Mouse (Mus musculus) forebrain, embryonic 12.5 days (tissue): ENCODE results near the gene Adamts4. TPM values are rescaled to one million over a fixed set of nuclear protein-coding genes. Genes with fewer than 3 reads are reported as not detected.

Source experiments
- ATAC-seq: fragments of 200-750 bp; cut with Nextera tagmentation; 2 replicates; pipeline ENCODE4 v1.8.0; 2017; ENCODE audit warnings: moderate TSS enrichment; ENCODE audit not compliant: low FRiP score
- H3K27ac ChIP-seq: fragments of 300-500 bp; sonication (generic); 2 replicates; pipeline ENCODE4 v1.5.1; 2016; ENCODE audit warnings: mild to moderate bottlenecking
- H3K27me3 ChIP-seq: fragments of 300-500 bp; sonication (generic); 2 replicates; pipeline ENCODE4 v1.6.1; 2016; ENCODE audit warnings: mild to moderate bottlenecking
- H3K36me3 ChIP-seq: fragments of 300-500 bp; sonication (generic); replicated peaks from 2 replicates; pipeline ENCODE4 v1.6.1; 2016; ENCODE audit warnings: mild to moderate bottlenecking
- H3K4me1 ChIP-seq: fragments of 300-500 bp; sonication (generic); 2 replicates; pipeline ENCODE4 v1.6.1; 2016
- H3K4me2 ChIP-seq: fragments of 300-500 bp; sonication (generic); 2 replicates; pipeline ENCODE4 v1.6.1; 2016; ENCODE audit warnings: mild to moderate bottlenecking, moderate library complexity
- H3K4me3 ChIP-seq: fragments of 300-500 bp; sonication (generic); replicated peaks from 2 replicates; pipeline ENCODE4 v1.5.1; 2016; ENCODE audit warnings: mild to moderate bottlenecking
- H3K9ac ChIP-seq: fragments of 300-500 bp; sonication (generic); 2 replicates; pipeline ENCODE4 v1.6.1; 2016; ENCODE audit warnings: mild to moderate bottlenecking
- H3K9me3 ChIP-seq: fragments of 300-500 bp; sonication (generic); 2 replicates; pipeline ENCODE4 v1.6.1; 2016
- WGBS: fragments of 180-500 bp; shearing (Covaris S2); methylation state at CpG from one replicate; pipeline ENCODE4 v1.1.7; 2016; 5-methylcytosine and 5-hydroxymethylcytosine counted together
- polyA plus RNA-seq: library from polyadenylated mRNA; unstranded; fragments of >200 nt; fragmentation: Nextera tagmentation; extraction: Ambion mirVana; gene quantifications from 2 replicates; pipeline ENCODE4 v1.2.1, GENCODE M21; 2016

Gene Adamts4
- polyA plus RNA-seq, 1 experiment from 2014 or later = 8.9 TPM

DNA sequence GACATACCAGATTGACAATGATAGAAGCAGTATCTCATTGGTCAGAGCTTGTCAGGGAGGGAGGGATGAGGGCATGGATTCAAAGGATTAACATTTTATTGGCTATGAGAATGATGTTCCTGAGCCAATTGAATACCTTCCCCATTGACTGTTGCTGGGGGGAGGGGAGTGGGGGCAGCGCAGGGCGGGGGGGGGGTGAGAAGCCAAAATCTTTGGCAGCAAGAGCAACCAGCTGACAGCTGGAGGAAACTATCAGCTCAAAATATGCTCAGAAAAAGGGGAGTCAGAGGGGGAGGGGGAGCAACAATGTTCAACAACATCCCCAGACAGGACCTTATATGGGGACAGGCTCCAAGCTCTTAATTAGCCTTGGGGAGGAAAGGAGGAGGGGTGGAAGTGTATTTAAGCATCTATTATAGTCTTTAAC lies 13.0 kb downstream of the Adamts4 start:
- Histone ChIP-seq H3K4me3 (peak overlapping the region; percentile 28), H3K27ac (peak overlapping the region; percentile 78; the same call in 1 of the 2 replicates), H3K27me3 (peaks cover 8% of the 10 kb centered on the region; the same call in 1 of the 2 replicates), H3K9me3 (no peaks in the 10 kb centered on the region), H3K4me2 (peak overlapping the region; percentile 48), H3K9ac (peak overlapping the region; percentile 29; the same call in 1 of the 2 replicates), H3K36me3 (no peaks in the 10 kb centered on the region), H3K4me1 (peaks cover 18% of the 10 kb centered on the region)
- WGBS = 0% methylated on average over 2 of the region's 2 CpGs
- ATAC-seq = peak; percentile 89

DNA sequence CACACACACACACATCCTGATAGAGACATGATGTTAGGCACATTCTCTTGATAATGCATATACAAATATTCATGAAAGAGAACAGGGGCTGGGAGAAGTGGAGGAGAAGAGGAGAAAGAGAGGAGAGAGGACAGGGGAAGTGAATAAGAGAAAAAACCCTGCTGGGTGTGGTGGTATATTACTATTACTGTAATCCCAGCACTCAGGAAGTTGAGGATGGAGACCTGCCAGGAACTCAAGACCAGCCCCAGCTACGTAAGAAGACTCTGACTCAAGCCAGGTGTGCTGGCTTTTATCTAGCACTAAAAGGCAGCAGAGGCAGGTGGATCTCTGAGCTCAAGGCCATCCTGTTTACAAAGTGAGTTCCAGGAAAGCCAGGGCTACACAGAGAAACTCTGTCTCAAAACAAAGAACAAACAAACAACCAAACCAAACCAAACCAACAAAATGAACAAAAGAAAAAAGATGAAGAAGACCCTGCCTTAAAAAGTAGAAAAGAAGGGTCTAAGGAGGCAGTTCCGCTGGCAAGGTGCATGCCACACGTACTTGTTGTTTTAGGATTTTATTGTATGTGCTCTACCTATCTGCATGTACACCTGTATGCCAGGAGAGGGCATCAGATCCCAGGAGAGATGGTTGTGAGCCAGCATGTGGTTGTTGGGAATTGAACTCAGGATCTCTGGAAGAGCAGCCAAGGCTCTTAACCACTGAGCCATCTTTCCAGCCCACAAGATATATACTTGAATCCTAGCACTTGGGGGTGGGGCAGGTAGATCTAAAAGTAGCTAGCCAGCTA lies 13.6 kb downstream of the Adamts4 start:
- Histone ChIP-seq H3K9me3 (no peaks in the 10 kb centered on the region), H3K4me2 (peak overlapping the region; percentile 48; the same call in 1 of the 2 replicates), H3K36me3 (no peaks in the 10 kb centered on the region), H3K27me3 (peaks cover 8% of the 10 kb centered on the region; the same call in 1 of the 2 replicates), H3K27ac (peak overlapping the region; percentile 75), H3K4me3 (no peak overlapping the region), H3K9ac (no peak overlapping the region), H3K4me1 (peaks cover 18% of the 10 kb centered on the region)
- 79% methylated on average over 3 of the region's 3 CpGs for WGBS
- ATAC-seq = peak; percentile 4; the same call in 1 of the 2 replicates

DNA sequence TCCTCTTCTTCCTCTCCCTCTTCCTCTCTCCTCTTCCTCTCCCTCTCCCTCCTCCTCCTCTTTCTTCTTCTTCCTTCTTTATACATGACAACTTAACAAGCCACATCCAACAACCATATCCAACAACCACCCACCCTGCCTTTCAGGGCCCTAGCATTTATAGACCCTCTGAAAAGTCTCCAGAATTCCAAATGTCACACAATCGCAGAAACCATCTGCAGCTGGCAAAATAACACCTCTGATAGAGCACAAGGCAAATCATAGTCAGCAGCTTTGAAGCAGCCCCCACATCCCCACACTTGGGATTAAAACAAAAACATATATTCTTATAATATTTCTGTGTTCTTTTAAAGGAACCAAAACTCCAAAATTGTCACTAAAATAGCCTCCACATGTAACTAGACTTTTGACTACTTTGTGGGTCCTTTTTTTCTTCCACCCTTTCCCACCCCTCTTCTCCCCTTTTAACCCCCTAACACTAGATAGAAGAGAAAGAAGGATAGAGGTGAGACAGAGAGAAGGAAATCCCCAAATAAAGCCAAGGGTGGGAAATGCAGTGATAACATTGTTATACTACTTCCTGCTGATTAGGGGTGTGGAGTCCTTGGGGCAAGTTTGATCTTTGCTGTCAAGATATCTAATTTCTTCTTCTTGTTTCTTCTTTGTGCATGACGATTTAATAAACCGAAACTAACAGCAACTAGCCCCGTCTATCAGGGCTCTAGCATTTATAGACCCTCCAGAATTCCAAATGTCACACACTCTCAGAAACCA lies 15.9 kb downstream of the Adamts4 start:
- H3K36me3 ChIP-seq = no peaks in the 10 kb centered on the region
- WGBS = 75% methylated on average over 4 of the region's 4 CpGs
- no peak overlapping the region for H3K9ac ChIP-seq
- no peak for ATAC-seq
- peaks cover 29% of the 10 kb centered on the region for H3K4me1 ChIP-seq
- no peaks in the 10 kb centered on the region for H3K9me3 ChIP-seq
- no peak overlapping the region for H3K4me3 ChIP-seq
- 0 out of 2 replicates have a peak, but pooled peaks cover 3% of the 10 kb centered on the region for H3K27me3 ChIP-seq
- H3K27ac ChIP-seq = no peak overlapping the region
- no peak overlapping the region for H3K4me2 ChIP-seq

DNA sequence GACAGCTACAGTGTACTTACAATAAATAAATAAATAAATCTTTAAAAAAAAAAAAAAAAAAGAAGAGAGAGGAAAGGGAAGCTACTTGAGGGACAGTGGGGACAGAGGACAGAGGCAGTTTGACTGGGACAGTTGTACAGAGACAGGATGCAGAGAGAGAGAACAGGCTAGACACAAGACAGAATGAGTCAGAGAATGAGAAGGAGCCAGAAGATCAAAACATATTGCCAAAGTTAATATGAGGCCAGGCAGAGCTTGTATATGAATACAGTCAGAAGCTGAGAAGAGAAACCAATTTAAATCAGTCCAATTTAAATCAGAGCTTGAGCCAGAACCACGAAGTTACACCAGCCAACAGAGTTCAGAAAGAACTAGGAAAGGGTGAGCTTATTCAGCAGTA lies 18.1 kb downstream of the Adamts4 start:
- no peaks in the 10 kb centered on the region for H3K9me3 ChIP-seq
- 57% methylated on average over 1 of the region's 1 CpGs for WGBS
- no peak for ATAC-seq
- H3K4me2 ChIP-seq = no peak overlapping the region
- H3K4me1 ChIP-seq = peaks cover 22% of the 10 kb centered on the region
- H3K27ac ChIP-seq = no peak overlapping the region
- H3K4me3 ChIP-seq = no peak overlapping the region
- peaks cover 15% of the 10 kb centered on the region for H3K36me3 ChIP-seq
- H3K27me3 ChIP-seq = 0 out of 2 replicates have a peak, but pooled peaks cover 3% of the 10 kb centered on the region
- H3K9ac ChIP-seq = no peak overlapping the region

DNA sequence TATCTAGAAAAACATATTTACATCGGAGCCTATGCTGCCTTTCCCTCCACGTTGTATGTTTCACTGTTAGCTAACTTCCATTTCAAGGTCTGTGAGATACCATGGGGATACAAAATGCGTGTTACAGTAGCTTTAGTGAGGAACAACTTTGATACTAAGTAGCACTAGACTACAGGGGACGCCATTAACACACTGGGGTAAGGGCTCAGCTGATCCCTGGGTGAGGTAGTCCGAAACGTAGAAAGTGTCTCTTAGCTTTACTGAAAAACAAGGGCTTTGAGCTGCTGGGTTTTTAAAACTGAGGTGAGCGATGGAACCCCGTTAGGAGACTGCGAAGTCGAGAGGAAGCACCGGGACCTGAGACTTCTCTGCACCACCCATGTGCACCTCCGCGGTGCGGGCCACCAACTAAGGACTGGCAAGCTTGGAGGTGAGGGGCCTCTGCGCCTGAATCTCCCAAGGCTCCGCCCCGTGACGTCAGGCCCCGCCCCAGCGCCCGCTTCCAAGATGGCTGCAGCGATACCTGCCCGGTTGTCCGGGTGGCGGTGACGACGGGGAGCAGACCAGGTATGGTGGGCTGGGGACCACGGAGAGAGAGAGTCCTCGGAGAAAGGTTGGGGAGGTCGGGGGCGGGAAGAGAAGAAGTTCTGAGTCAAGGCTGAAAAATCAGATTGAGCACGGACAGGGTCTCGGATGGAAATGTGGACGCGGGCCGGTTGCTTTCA lies 19.8 kb downstream of the Adamts4 start, which contains the start of gene B4galt3:
Gene B4galt3 (plus strand): TSS at position 481 of the 725 bp plus-strand sequence.
- H3K4me2 ChIP-seq = peak within 1 kb of the TSS; percentile 98
- H3K9me3 ChIP-seq = no peaks in the 10 kb centered on the region
- peak; percentile 97 for ATAC-seq
- H3K4me1 ChIP-seq = peaks cover 17% of the 10 kb centered on the region
- H3K27ac ChIP-seq = peak within 1 kb of the TSS; percentile 51
- H3K27me3 ChIP-seq = 0 out of 2 replicates have a peak, but pooled peaks cover 3% of the 10 kb centered on the region
- H3K4me3 ChIP-seq = peak within 1 kb of the TSS; percentile 77
- H3K9ac ChIP-seq = peak within 1 kb of the TSS; percentile 84
- peaks cover 31% of the 10 kb centered on the region for H3K36me3 ChIP-seq
- 3% methylated on average over 36 of the region's 36 CpGs for WGBS

DNA sequence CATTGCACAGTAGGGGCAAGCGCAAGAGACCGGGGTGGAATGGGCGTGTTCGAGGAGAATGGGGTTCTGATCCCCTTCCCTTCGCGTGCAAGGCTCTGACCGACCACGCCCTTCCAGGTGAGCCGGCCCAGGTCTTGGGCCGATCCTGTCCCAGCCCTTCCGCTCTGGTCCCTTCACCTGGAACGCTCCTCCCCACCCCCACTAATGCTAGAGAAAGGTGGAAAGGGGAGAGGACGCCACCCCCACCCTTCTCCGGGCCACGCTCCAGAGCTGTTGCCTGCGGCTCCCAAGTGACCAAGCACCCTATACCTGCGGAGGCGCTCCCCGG lies 20.3 kb downstream of the Adamts4 start:
- ATAC-seq = peak; percentile 69

DNA sequence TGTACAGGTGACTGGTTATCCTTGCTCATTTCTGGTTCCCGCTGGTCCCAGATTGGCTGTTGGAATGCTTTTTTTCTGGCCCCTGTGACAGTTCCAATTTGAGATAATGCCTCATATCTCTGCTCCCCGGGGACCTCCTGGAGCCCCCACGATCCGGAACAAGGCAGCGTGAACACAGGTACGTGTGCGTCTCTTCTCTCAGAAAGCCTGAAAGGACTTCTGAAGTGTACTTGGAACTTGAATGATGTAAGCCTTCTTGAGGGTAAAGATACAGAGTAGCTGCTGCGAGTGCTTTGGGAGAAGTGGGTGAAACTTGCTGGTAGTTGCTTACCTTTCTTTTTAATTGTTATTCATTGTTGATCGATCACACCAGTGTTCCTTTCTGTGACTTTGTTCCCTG lies 21.0 kb downstream of the Adamts4 start:
- Histone ChIP-seq H3K4me3 (peak overlapping the region; percentile 77), H3K27ac (no peak overlapping the region), H3K9ac (peak overlapping the region; percentile 84), H3K4me2 (peak overlapping the region; percentile 98), H3K4me1 (peaks cover 17% of the 10 kb centered on the region), H3K9me3 (no peaks in the 10 kb centered on the region), H3K36me3 (peaks cover 43% of the 10 kb centered on the region), H3K27me3 (no peaks in the 10 kb centered on the region)
- 59% methylated on average over 9 of the region's 9 CpGs for WGBS
- no peak for ATAC-seq

More for the DNA sequence above, 20.3 kb downstream of the Adamts4 start:
- 0 out of 2 replicates have a peak, but pooled peaks cover 3% of the 10 kb centered on the region for H3K27me3 ChIP-seq
- peak overlapping the region; percentile 84 for H3K9ac ChIP-seq
- WGBS = under 1% methylated on average over 19 of the region's 19 CpGs
- peak overlapping the region; percentile 98 for H3K4me2 ChIP-seq
- H3K27ac ChIP-seq = 0 out of 2 replicates have a peak overlapping the region, but pooled peaks have one; percentile 51
- H3K4me3 ChIP-seq = peak overlapping the region; percentile 77
- H3K4me1 ChIP-seq = peaks cover 17% of the 10 kb centered on the region
- H3K36me3 ChIP-seq = peaks cover 37% of the 10 kb centered on the region
- H3K9me3 ChIP-seq = no peaks in the 10 kb centered on the region

DNA sequence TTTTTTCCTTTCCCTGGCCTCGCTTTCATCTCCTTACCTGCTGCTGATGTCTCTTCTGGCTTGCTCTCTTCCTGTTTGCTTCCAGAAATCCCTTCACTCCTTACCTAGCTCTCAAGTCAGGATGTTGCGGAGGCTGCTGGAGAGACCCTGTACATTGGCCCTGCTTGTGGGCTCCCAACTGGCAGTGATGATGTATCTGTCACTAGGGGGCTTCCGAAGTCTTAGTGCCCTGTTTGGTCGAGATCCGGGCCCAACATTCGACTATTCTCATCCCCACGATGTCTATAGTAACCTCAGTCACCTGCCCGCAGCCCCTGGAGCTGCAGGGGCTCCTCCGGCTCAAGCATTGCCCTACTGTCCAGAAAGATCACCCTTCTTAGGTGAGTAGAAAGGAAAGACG lies 21.4 kb downstream of the Adamts4 start:
- WGBS = 81% methylated on average over 10 of the region's 10 CpGs
- Histone ChIP-seq H3K4me2 (peak overlapping the region; percentile 98; the same call in 1 of the 2 replicates), H3K27me3 (no peaks in the 10 kb centered on the region), H3K4me1 (peaks cover 17% of the 10 kb centered on the region), H3K4me3 (no peak overlapping the region), H3K9ac (no peak overlapping the region), H3K9me3 (no peaks in the 10 kb centered on the region), H3K27ac (no peak overlapping the region), H3K36me3 (peaks cover 47% of the 10 kb centered on the region)
- ATAC-seq = no peak

DNA sequence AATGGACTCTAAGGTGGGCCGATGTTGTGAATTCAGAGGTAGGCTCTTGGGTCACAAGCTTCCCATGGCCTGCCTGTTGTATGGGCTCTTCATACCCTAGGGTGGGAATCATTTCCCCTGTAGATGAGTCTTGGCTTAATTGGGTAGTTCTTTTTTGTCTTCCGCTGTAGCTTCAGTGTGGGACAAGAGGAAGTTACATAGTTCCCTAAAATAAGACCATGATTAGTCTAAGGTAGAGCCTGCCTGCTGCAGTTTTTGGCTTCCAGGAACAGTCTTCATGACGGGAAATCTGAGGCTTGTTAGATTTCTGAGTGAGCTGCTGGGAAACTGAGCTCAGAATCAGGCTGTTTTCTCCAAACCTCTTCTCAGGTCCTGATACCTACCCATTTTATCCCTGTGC lies 21.9 kb downstream of the Adamts4 start:
- no peak overlapping the region for H3K4me3 ChIP-seq
- no peak for ATAC-seq
- no peak overlapping the region for H3K27ac ChIP-seq
- peaks cover 52% of the 10 kb centered on the region for H3K36me3 ChIP-seq
- H3K4me2 ChIP-seq = 0 out of 2 replicates have a peak overlapping the region, but pooled peaks have one; percentile 98
- H3K9me3 ChIP-seq = no peaks in the 10 kb centered on the region
- no peaks in the 10 kb centered on the region for H3K27me3 ChIP-seq
- 95% methylated on average over 3 of the region's 3 CpGs for WGBS
- peaks cover 17% of the 10 kb centered on the region for H3K4me1 ChIP-seq
- H3K9ac ChIP-seq = no peak overlapping the region

DNA sequence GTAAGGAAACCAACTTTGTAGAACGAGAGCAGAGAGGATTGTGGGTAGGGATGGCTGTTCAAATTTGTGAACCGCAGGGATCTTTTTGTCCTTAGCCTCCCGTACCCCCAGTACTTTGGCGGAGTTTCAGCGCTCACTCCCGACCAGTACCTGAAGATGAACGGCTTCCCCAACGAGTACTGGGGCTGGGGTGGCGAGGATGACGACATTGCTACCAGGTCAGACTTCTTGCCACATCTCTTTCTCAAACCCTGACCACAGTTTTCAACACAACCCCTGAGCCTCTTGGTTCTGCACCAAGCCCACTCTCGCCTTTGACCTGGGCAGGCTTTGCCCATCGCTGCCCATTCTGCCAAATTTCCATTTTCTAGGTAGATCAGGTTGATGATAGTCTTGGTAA lies 23.9 kb downstream of the Adamts4 start:
- no peaks in the 10 kb centered on the region for H3K9me3 ChIP-seq
- H3K4me3 ChIP-seq = no peak overlapping the region
- H3K27ac ChIP-seq = no peak overlapping the region
- peaks cover 17% of the 10 kb centered on the region for H3K4me1 ChIP-seq
- H3K4me2 ChIP-seq = no peak overlapping the region
- WGBS = 93% methylated on average over 12 of the region's 12 CpGs
- no peak overlapping the region for H3K9ac ChIP-seq
- H3K27me3 ChIP-seq = no peaks in the 10 kb centered on the region
- peaks cover 68% of the 10 kb centered on the region for H3K36me3 ChIP-seq
- no peak for ATAC-seq

DNA sequence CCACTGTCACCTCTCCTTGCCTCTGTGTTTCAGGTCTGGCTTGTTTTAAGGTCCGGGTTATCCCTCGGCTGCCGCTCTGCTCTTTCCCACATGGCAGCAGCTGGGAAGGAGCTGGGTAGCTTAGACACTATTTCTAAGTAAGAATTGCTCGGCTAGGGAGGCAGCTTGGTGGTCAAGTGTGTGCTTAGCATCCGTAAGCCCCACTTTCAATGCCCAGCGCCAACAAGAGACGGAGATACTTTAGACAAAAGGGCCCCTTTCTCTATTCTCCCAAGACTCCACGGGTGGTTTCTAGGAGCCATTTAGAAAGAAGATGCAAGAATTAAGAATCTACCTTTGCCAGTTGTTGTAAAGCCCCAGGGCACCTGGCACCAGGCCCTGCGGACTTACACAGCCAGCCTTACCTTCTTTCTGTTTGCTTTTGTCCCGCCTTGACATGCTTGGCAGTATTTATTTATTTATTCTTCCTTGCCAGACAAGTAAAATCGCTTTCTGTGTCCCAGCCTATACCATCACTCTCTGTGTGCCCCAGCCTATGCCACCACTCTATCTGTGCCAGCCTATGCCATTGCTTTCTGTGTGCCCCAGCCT lies 25.0 kb downstream of the Adamts4 start:
- H3K4me1 ChIP-seq = peaks cover 20% of the 10 kb centered on the region
- H3K4me3 ChIP-seq = no peak overlapping the region
- peaks cover 71% of the 10 kb centered on the region for H3K36me3 ChIP-seq
- H3K4me2 ChIP-seq = no peak overlapping the region
- WGBS = 81% methylated on average over 11 of the region's 11 CpGs
- H3K9me3 ChIP-seq = no peaks in the 10 kb centered on the region
- H3K27me3 ChIP-seq = no peaks in the 10 kb centered on the region
- H3K9ac ChIP-seq = no peak overlapping the region
- ATAC-seq = no peak
- no peak overlapping the region for H3K27ac ChIP-seq
